Mouse (Mus musculus) ovary, adult 10 weeks (tissue): ENCODE measurements around the gene Cbx4. TPM values are rescaled to one million over a fixed set of nuclear protein-coding genes. Genes with fewer than 3 reads are reported as not detected.

Experiments used
- polyA plus RNA-seq: library from polyadenylated mRNA; stranded (reverse); fragments of 350-450 nt; fragmentation: Illumina TruSeq; extraction: RNeasy Lipid Tissue Mini Kit (QIAGEN cat#74804); gene quantifications from one replicate; pipeline ENCODE4 v1.2.3, GENCODE M21; 2014

The Cbx4 gene
- polyA plus RNA-seq, result 8.6 TPM

GRCm38 (mm10) chr11:119086144-119086971, at the start of gene Cbx4:
TSS of gene Cbx4 (minus strand) at chr11:119086221.

DNA sequence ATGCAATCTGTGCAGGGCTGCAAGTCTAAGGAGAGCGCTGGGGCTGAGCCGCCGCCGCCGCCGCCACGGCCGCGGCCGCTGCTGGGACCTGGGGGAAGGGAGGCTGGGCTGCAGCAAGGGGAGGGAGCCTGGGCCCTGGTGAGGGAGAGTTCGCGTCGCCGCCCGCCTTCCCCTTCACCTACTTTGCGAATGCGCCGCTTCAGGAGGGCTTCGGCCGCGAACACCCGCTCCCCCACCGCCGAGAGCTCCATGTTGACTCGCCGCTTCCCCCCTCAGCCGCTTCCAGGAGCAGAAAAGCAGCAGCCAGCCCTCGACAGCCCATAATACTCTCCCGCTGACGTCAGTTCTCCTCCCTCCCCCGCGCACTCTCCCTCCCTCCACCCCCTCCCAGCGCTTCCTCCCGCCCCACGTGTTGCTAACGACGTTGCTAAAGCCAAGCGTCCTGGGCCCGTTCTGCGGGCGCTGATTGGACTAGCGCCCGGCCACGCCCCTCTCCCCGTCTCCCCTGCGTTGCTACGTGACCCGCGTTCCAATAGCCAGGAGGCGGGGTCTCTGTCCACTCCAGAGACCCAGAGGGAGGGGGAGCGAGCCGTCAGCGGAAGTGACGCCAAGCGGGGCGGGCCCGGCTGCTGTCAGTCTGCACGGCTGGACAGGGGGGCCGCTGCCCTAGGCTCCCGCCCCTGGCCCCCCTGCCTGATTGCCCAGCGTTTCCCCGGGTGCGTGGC, 45.3 kb downstream of the Cbx4 start, which contains the start of gene Cbx8:
Cbx8 (minus strand) TSS at position 370 of the 725 bp plus-strand sequence.

Other genes starting within 250 kb of the Cbx4 start
- gene Rbfox3, start 174.6 kb downstream of the Cbx4 start, polyA plus RNA-seq, result 0.26 TPM
- gene Enpp7, start 98.0 kb downstream of the Cbx4 start, polyA plus RNA-seq, result not detected
- 1.3 TPM for gene Cbx2, start 63.3 kb downstream of the Cbx4 start, polyA plus RNA-seq
- gene Cbx8, start 45.3 kb downstream of the Cbx4 start, polyA plus RNA-seq, result 1.3 TPM
- 3.1 TPM for gene Tbc1d16, start 142.3 kb upstream of the Cbx4 start, polyA plus RNA-seq
- gene Ccdc40, start 142.4 kb upstream of the Cbx4 start, polyA plus RNA-seq, result 1.7 TPM
- 0.46 TPM for gene Gaa, start 181.7 kb upstream of the Cbx4 start, polyA plus RNA-seq
- 62.7 TPM for gene Eif4a3, start 213.9 kb upstream of the Cbx4 start, polyA plus RNA-seq
- gene Card14, start 221.5 kb upstream of the Cbx4 start, polyA plus RNA-seq, result not detected